Mouse (Mus musculus): ENCODE results near the gene Mrpl49.

The Mrpl49 gene

GRCm38 (mm10) chr19:6040002-6040401 lies 17.6 kb downstream of the Mrpl49 start:
- CTCF ChIA-PET: interaction anchor here (0.7 kb wide), 1 partner anchor 74 kb away, joined by 3 read pairs; no protein-coding TSS in a partner anchor

- CTCF ChIA-PET: interaction anchor here (0.6 kb wide), 1 partner anchor 651 kb away, joined by 3 read pairs; no protein-coding TSS in a partner anchor
Measured at GRCm38 (mm10) chr19:6038326-6038725, 19.3 kb downstream of the Mrpl49 start.

GRCm38 (mm10) chr19:6037695-6038094 lies 19.9 kb downstream of the Mrpl49 start:
- CTCF ChIA-PET: interaction anchor here (0.7 to 1.4 kb wide), 2 partner anchors 12 to 41 kb away, joined by 3 read pairs; no protein-coding TSS in a partner anchor

DNA sequence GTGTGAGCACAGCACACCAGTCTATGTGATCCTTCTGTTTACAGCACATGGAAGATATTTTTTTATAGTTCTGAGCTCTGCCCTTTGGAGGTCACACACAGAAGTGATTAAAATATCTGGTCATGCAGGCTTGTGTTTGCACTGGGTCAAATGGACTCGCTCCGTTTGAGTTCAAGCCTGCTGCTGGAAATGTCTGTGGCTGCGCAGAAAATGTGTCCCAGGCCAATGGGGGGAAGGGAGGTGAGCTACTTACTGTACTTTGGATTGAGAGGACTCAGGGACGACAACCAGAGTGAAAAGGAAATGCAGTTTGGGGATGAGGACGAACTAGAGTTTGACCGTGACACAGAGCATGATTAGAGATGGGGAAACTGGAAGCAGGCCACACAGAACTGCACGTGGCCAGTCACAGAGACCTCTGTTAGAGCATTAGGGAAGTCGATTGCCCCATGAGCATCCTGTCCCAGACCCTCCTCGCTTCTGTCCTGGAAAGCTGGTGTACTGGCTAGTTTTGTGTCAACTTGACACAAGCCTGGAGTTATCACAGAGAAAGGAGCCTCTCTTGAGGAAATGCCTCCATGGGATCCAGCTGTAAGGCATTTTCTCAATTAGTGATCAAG lies 21.5 kb downstream of the Mrpl49 start:
- CTCF ChIA-PET: no interaction called here

DNA sequence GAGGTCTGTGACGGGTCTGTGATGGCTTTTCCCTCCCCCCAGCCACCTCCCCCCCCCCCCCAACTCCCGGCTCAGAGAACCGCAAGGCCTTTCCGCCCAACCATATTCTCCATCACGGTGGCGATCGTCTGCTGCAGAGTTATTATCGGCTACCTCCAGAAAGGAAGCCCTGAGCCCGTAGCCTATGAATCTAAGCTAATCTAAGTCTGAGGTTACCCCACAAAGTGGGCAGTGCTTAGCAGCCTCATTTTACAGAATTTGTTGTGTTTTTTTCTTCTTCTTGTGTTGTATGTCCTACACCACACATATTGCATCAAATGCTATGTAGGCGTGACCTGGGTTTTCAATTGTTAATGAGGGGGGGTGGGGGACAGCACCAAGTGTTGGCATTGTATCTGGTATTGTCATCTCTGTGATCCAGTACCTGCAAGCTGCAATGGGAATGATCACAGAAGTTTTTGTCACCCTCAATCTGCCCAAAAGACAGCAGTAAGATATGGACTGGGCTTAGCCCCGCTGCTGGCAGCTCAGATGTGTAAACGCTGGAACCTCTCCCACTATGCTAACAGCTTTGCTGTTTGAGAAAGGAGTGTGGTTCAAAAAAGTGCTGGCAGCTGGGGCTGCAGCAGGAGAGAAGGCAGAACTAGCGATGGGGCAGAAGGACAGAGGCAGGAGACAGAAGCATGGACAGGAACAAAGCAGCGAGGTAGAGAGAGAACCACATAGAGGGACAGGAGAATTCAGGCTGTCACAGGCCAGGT lies 26.9 kb downstream of the Mrpl49 start:
- CTCF ChIA-PET: no interaction called here

- CTCF ChIA-PET: no interaction called here
Measured at GRCm38 (mm10) chr19:6029426-6029825, 28.2 kb downstream of the Mrpl49 start.

DNA sequence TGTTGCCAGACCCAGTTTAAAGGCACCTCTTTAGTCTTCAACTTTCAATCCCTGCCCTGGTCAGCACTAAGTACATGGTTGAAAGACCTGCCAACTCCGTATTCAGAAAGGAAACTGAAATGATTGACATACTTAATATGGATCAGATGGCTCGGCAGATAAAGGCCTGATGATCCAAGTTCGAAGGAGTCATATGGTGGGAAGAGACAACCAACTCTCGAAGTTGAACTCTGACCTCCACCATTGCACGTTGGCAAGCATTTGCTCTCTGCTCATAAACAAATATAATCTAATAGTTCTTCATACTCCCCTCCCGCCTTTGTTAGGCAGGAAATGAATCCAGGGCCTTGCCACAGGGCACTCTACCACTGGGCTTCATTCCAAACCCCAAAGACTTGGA lies 28.6 kb downstream of the Mrpl49 start:
- CTCF ChIA-PET: no interaction called here

- CTCF ChIA-PET: no interaction called here
Measured at GRCm38 (mm10) chr19:6023930-6024329, 33.7 kb downstream of the Mrpl49 start.

DNA sequence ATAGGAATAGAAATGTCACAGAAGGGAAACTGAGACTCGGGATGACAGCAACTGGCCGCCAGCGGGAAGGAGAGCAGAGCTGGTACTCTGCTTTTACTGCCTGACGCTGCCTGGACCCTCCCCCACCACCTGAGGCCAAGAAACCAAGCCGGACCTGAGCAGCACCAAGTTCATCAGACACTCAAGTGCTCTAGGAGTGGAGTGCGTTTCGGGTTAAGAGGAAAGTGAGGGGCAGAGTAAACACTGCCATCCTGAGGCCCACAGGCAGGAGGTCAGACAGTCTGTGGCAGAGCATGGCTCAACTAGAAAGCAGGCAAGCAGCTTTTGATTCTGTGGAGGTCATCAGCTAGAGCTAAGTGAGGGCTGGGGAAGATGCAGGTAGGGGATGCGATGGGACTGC lies 34.5 kb downstream of the Mrpl49 start:
- CTCF ChIA-PET: interaction anchor here (0.9 kb wide), 1 partner anchor 103 kb away, joined by 4 read pairs; no protein-coding TSS in a partner anchor

DNA sequence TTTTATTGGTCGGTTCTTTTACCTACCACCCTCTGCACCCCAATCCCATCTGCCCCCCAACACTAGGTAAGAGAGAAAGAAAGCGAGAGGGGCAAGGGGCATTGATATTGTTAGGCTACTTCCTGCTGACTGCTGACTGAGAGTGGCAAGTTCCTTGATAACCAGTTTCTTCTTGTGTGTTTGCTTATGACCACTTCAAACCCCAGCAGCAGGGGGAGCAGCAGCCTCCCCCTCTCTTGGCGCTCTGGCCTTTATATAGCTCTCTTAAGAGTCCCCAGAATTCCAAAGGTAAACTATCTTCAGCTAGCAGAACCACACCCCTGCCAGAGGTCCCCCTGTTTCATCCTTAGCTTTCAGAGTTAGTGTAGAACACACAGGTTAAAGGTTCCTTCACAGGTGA lies 37.3 kb downstream of the Mrpl49 start:
- CTCF ChIA-PET: interaction anchor here (0.6 kb wide), 1 partner anchor 52 kb away, joined by 3 read pairs; no protein-coding TSS in a partner anchor

DNA sequence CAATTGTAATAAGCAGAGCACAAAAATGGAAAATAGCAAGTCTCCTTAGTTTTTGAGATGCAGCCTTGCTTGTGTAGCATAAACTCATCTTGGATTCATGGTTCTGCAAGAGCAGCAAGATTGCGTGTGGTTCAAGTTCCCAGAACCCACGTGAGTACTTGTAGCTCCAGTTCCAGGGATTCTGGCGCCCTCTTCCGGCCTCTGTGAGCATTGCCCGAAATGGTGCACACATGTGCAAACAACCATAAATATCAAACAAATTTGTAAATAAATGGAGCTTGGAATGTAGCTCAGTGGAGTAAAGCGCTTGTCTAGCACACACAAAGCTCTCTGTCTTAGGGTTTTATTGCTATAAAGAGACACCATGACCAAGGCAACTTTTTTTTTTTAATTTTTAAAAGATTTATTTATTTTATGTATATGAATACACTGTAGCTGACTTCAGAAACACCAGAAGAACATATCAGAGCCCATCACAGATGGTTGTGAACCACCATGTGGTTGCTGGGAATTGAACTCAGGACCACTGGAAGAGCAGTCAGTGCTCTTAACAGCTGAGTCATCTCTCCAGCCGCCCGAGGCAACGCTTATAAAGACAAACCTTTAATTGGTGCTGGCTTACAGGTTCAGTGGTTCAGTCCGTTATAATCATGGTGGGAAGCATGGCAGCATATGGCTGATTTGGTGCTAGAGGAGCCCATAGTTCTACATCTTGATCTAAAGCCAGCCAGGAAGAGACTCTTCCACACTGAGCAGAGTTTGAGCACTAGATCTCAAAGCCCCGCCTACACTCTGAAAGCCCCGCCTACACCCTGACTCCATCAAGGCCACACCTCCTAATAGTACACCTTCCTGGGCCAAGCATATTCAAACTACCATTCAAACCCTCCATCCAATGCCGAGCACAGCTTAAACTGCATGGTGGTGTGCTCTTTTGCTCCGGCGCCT lies 39.2 kb downstream of the Mrpl49 start:
- CTCF ChIA-PET: interaction anchor here (0.7 to 1.0 kb wide), 2 partner anchors 52 to 60 kb away, joined by 4 to 23 read pairs; no protein-coding TSS in a partner anchor

GRCm38 (mm10) chr19:6016532-6016931 lies 41.1 kb downstream of the Mrpl49 start:
- CTCF ChIA-PET: interaction anchor here (0.7 to 1.4 kb wide), 2 partner anchors 51 to 262 kb away, joined by 3 to 4 read pairs; no protein-coding TSS in a partner anchor

- CTCF ChIA-PET: interaction anchor here (0.7 to 1.4 kb wide), 4 partner anchors 9 to 263 kb away, joined by 3 to 5 read pairs (median 4); partner anchors contain the start of gene Syvn1
Measured at GRCm38 (mm10) chr19:6015511-6016315, 41.9 kb downstream of the Mrpl49 start, which contains the start of gene Capn1. Gene Capn1 (minus strand): TSS chr19:6015897.

DNA sequence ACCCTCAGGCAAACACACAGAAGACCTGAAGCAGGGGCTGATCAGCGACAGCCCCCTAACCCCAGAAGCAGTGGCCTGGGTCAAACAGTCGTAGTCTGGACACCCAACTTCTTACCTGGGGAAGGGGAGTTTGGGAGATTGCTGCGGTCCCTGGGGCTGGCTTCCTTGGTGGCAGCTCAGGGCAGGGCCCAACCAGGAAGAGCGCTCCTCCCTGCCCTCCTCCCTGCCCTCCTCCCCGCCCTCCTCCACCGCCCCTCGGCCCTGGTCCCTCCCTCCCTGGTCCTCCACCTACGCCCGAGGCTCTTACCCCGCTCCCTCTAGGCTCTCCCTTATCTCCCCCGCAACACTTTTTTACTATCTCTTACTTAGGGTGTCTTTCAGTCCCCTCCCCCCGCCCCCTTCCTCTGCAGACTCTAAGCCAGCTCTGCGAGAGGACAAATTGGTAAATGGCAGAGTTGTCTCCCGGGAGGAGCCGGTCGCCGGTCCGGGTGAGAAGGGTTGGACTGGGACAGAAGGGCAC lies 42.5 kb downstream of the Mrpl49 start:
- CTCF ChIA-PET: interaction anchor here (0.6 to 1.4 kb wide), 4 partner anchors 10 to 49 kb away, joined by 3 to 5 read pairs (median 4); partner anchors contain the start of gene Syvn1

DNA sequence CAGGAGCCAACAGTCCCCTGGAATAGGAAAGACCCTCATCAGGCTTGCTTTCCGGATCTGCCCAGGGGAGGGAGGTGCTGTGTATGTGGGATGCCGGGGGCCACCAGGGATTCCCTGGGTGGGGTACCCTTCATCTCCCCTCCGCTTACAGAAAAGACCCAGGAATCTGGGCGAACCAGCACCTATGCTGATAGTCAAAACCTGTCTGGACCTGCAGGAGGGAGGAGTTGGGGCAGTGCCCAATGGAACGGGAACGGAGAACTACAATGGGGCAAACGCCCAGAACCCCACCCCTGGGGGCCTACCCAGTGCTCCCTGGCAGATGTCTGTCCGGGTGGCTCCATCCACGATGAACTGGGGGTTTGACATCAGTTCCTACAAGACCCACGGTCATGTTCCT lies 43.9 kb downstream of the Mrpl49 start:
- CTCF ChIA-PET: interaction anchor here (0.6 kb wide), 1 partner anchor 34 kb away, joined by 4 read pairs; no protein-coding TSS in a partner anchor

GRCm38 (mm10) chr19:6009137-6009536 lies 48.4 kb downstream of the Mrpl49 start:
- CTCF ChIA-PET: no interaction called here

DNA sequence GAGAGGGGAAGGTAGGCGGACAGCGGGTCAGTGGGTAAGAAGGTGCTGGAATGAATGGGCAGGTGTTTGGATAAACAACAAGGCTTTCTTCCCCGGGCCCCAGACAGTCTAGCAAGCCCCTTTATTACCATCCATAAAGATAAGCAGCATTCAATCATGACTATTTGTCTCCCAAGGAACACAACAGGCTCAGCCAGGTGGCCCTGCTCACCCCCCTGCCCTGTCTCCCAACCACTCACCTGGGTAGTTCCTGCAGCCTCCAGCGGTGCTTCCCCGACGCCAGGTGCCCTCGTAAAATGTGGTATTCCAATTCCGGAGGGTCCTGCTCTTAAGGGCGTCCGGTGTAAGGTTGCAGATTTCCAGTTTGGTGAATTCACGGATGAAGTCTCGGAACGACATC lies 50.6 kb downstream of the Mrpl49 start:
- CTCF ChIA-PET: no interaction called here

GRCm38 (mm10) chr19:6005541-6005940 lies 52.0 kb downstream of the Mrpl49 start:
- CTCF ChIA-PET: no interaction called here

Data from spleen, embryonic (tissue).